Mouse (Mus musculus): ENCODE results near the gene Renbp. TPM values are rescaled to one million over a fixed set of nuclear protein-coding genes. Genes with fewer than 3 reads are reported as not detected.

The Renbp gene
- polyA plus RNA-seq (2016; fragmentation: Nextera tagmentation; extraction: Ambion mirVana): 50.2 and 50.8 TPM in 2 replicates

- Histone ChIP-seq H3K36me3 (peaks cover 16% of the 10 kb centered on the region; the same call in 1 of the 2 replicates), H3K27ac (ENCODE audit: poor library complexity, severe bottlenecking) (no peak within 1 kb of the TSS), H3K9ac (peak within 1 kb of the TSS; percentile 51), H3K9me3 (replicated peaks) (no peaks in the 10 kb centered on the region), H3K27me3 (replicated peaks) (no peaks in the 10 kb centered on the region), H3K4me3 (peak within 1 kb of the TSS; percentile 50), H3K4me1 (replicated peaks) (no peaks in the 10 kb centered on the region), H3K4me2 (peak within 1 kb of the TSS; percentile 65)
- ATAC-seq (ENCODE audit: insufficient number of reproducible peaks, low FRiP score): peak; percentile 95
- WGBS: 30% methylated on average over 17 of the region's 17 CpGs
Observed at GRCm38 (mm10) chrX:73930402-73931062, at the start of gene Renbp. Gene Renbp (minus strand): TSS chrX:73930850.

GRCm38 (mm10) chrX:73977783-73978182 is 47.1 kb upstream of the Renbp start:
- ATAC-seq (ENCODE audit: insufficient number of reproducible peaks, low FRiP score): no peak
- no peak overlapping the region for H3K27ac ChIP-seq (ENCODE audit: poor library complexity, severe bottlenecking)
- 74% methylated on average over 1 of the region's 1 CpGs for WGBS
- H3K4me1 ChIP-seq (replicated peaks): no peaks in the 10 kb centered on the region
- H3K36me3 ChIP-seq: no peaks in the 10 kb centered on the region
- no peaks in the 10 kb centered on the region for H3K27me3 ChIP-seq (replicated peaks)
- no peak overlapping the region for H3K9ac ChIP-seq
- H3K4me2 ChIP-seq: no peak overlapping the region
- no peak overlapping the region for H3K4me3 ChIP-seq
- H3K9me3 ChIP-seq (replicated peaks): no peaks in the 10 kb centered on the region

- Histone ChIP-seq H3K4me3 (no peak overlapping the region), H3K9ac (no peak overlapping the region), H3K36me3 (no peaks in the 10 kb centered on the region), H3K27ac (ENCODE audit: poor library complexity, severe bottlenecking) (no peak overlapping the region), H3K27me3 (replicated peaks) (no peaks in the 10 kb centered on the region), H3K9me3 (replicated peaks) (no peaks in the 10 kb centered on the region), H3K4me1 (replicated peaks) (no peaks in the 10 kb centered on the region), H3K4me2 (no peak overlapping the region)
- ATAC-seq (ENCODE audit: insufficient number of reproducible peaks, low FRiP score): no peak
- WGBS: 93% methylated on average over 2 of the region's 2 CpGs
Observed at GRCm38 (mm10) chrX:73976283-73976682, 45.6 kb upstream of the Renbp start.

GRCm38 (mm10) chrX:73972774-73973173 is 42.1 kb upstream of the Renbp start:
- Histone ChIP-seq H3K27me3 (replicated peaks) (no peaks in the 10 kb centered on the region), H3K9ac (no peak overlapping the region), H3K4me1 (replicated peaks) (no peaks in the 10 kb centered on the region), H3K27ac (ENCODE audit: poor library complexity, severe bottlenecking) (no peak overlapping the region), H3K36me3 (no peaks in the 10 kb centered on the region), H3K4me3 (no peak overlapping the region), H3K4me2 (no peak overlapping the region), H3K9me3 (replicated peaks) (no peaks in the 10 kb centered on the region)
- no peak for ATAC-seq (ENCODE audit: insufficient number of reproducible peaks, low FRiP score)
- 60% methylated on average over 4 of the region's 4 CpGs for WGBS

- H3K9ac ChIP-seq: no peak overlapping the region
- H3K4me3 ChIP-seq: no peak overlapping the region
- no peak overlapping the region for H3K4me2 ChIP-seq
- H3K4me1 ChIP-seq (replicated peaks): no peaks in the 10 kb centered on the region
- no peak overlapping the region for H3K27ac ChIP-seq (ENCODE audit: poor library complexity, severe bottlenecking)
- H3K27me3 ChIP-seq (replicated peaks): peaks cover 6% of the 10 kb centered on the region; the same call in 1 of the 2 replicates
- no peaks in the 10 kb centered on the region for H3K36me3 ChIP-seq
- ATAC-seq (ENCODE audit: insufficient number of reproducible peaks, low FRiP score): no peak
- H3K9me3 ChIP-seq (replicated peaks): no peaks in the 10 kb centered on the region
Observed at GRCm38 (mm10) chrX:73970781-73971180, 40.1 kb upstream of the Renbp start.

GRCm38 (mm10) chrX:73969729-73970128 is 39.1 kb upstream of the Renbp start:
- WGBS: 69% methylated on average over 2 of the region's 2 CpGs
- no peak overlapping the region for H3K27ac ChIP-seq (ENCODE audit: poor library complexity, severe bottlenecking)
- H3K4me3 ChIP-seq: no peak overlapping the region
- no peak overlapping the region for H3K9ac ChIP-seq
- ATAC-seq (ENCODE audit: insufficient number of reproducible peaks, low FRiP score): no peak
- no peaks in the 10 kb centered on the region for H3K9me3 ChIP-seq (replicated peaks)
- no peak overlapping the region for H3K4me2 ChIP-seq
- no peaks in the 10 kb centered on the region for H3K36me3 ChIP-seq
- H3K4me1 ChIP-seq (replicated peaks): peaks cover under 1% of the 10 kb centered on the region
- H3K27me3 ChIP-seq (replicated peaks): peaks cover 6% of the 10 kb centered on the region; the same call in 1 of the 2 replicates

GRCm38 (mm10) chrX:73969167-73969566 is 38.5 kb upstream of the Renbp start:
- ATAC-seq (ENCODE audit: insufficient number of reproducible peaks, low FRiP score): no peak
- 70% methylated on average over 1 of the region's 1 CpGs for WGBS
- no peaks in the 10 kb centered on the region for H3K36me3 ChIP-seq

GRCm38 (mm10) chrX:73967177-73968075 is 36.8 kb upstream of the Renbp start:
- Histone ChIP-seq H3K27me3 (replicated peaks) (peaks cover 6% of the 10 kb centered on the region; the same call in 1 of the 2 replicates), H3K9ac (peak overlapping the region; percentile 87), H3K36me3 (0 out of 2 replicates have a peak, but pooled peaks cover under 1% of the 10 kb centered on the region), H3K4me3 (peak overlapping the region; percentile 66), H3K9me3 (replicated peaks) (no peaks in the 10 kb centered on the region), H3K4me2 (peak overlapping the region; percentile 59), H3K27ac (ENCODE audit: poor library complexity, severe bottlenecking) (peak overlapping the region; percentile 98), H3K4me1 (replicated peaks) (peaks cover 22% of the 10 kb centered on the region)
- peak; percentile 87 for ATAC-seq (ENCODE audit: insufficient number of reproducible peaks, low FRiP score)
- 12% methylated on average over 60 of the region's 60 CpGs for WGBS

More at GRCm38 (mm10) chrX:73969167-73969566, 38.5 kb upstream of the Renbp start:
- Histone ChIP-seq H3K9ac (no peak overlapping the region), H3K4me3 (no peak overlapping the region), H3K9me3 (replicated peaks) (no peaks in the 10 kb centered on the region), H3K4me2 (no peak overlapping the region), H3K4me1 (replicated peaks) (peaks cover 6% of the 10 kb centered on the region), H3K27ac (ENCODE audit: poor library complexity, severe bottlenecking) (no peak overlapping the region), H3K27me3 (replicated peaks) (peaks cover 6% of the 10 kb centered on the region; the same call in 1 of the 2 replicates)

GRCm38 (mm10) chrX:73966248-73967176 is 35.9 kb upstream of the Renbp start, which contains the start of gene Hcfc1:
Gene Hcfc1 (minus strand): TSS chrX:73966357.
- peak within 1 kb of the TSS; percentile 87 for H3K9ac ChIP-seq
- H3K4me1 ChIP-seq (replicated peaks): peaks cover 22% of the 10 kb centered on the region
- H3K4me3 ChIP-seq: peak within 1 kb of the TSS; percentile 66
- ATAC-seq (ENCODE audit: insufficient number of reproducible peaks, low FRiP score): peak; percentile 78
- no peaks in the 10 kb centered on the region for H3K9me3 ChIP-seq (replicated peaks)
- peaks cover 6% of the 10 kb centered on the region; the same call in 1 of the 2 replicates for H3K27me3 ChIP-seq (replicated peaks)
- WGBS: 15% methylated on average over 58 of the region's 58 CpGs
- peak within 1 kb of the TSS; percentile 98 for H3K27ac ChIP-seq (ENCODE audit: poor library complexity, severe bottlenecking)
- H3K4me2 ChIP-seq: peak within 1 kb of the TSS; percentile 77
- H3K36me3 ChIP-seq: peaks cover 7% of the 10 kb centered on the region

GRCm38 (mm10) chrX:73965307-73965706 is 34.7 kb upstream of the Renbp start:
- H3K27ac ChIP-seq (ENCODE audit: poor library complexity, severe bottlenecking): peak overlapping the region; percentile 98
- no peak for ATAC-seq (ENCODE audit: insufficient number of reproducible peaks, low FRiP score)
- 20% methylated on average over 20 of the region's 20 CpGs for WGBS

More at GRCm38 (mm10) chrX:73965307-73965706, 34.7 kb upstream of the Renbp start:
- Histone ChIP-seq H3K9ac (peak overlapping the region; percentile 87), H3K4me2 (peak overlapping the region; percentile 77), H3K27me3 (replicated peaks) (peaks cover 6% of the 10 kb centered on the region; the same call in 1 of the 2 replicates), H3K36me3 (peaks cover 19% of the 10 kb centered on the region), H3K4me1 (replicated peaks) (peaks cover 22% of the 10 kb centered on the region), H3K9me3 (replicated peaks) (no peaks in the 10 kb centered on the region), H3K4me3 (peak overlapping the region; percentile 66)
